11 mouse cellular contexts compared by ENCODE assay signal in genomic region chr10:20474831-20475230, GRCm38 (mm10).
DNase-seq lines count a peak whose midpoint lies in the region; ATAC-seq and TF ChIP-seq lines count a peak whose summit lies in the region.
"Had no signal": no experiment of that assay in that cellular context is flagged by ENCODE, and none has a peak within 500 bp of the region (broad histone marks: within the 10 kb centered on the region; RNA-seq: fewer than 3 reads in every experiment).

No protein-coding gene starts in this region.

- TF ChIP-seq EP300 in lung, postnatal 0 days (IDR thresholded peaks at IDR 0.05), result no peak

- no peaks in the 10 kb centered on the region for H3K27me3 ChIP-seq in forebrain, embryonic 13.5 days
- no peaks in the 10 kb centered on the region for H3K27me3 ChIP-seq in forebrain, embryonic 11.5 days (ENCODE audit: control insufficient read depth, insufficient read depth, low read length)
- no peaks in the 10 kb centered on the region for H3K27me3 ChIP-seq in hindbrain, embryonic 12.5 days
- H3K27me3 ChIP-seq in midbrain, embryonic 11.5 days (ENCODE audit: control insufficient read depth, insufficient read depth, low read length), result no peaks in the 10 kb centered on the region
- H3K27me3 ChIP-seq in intestine, embryonic 15.5 days (replicated peaks), result no peaks in the 10 kb centered on the region
- H3K27me3 ChIP-seq in lung, postnatal 0 days (replicated peaks; ENCODE audit: insufficient read depth, low read length), result no peaks in the 10 kb centered on the region
- H3K27me3 ChIP-seq: limb, embryonic 12.5 days; neural tube, embryonic 15.5 days had no signal

- no peak overlapping the region for H3K9ac ChIP-seq in forebrain, embryonic 13.5 days
- no peak overlapping the region for H3K9ac ChIP-seq in forebrain, embryonic 11.5 days (ENCODE audit: low read length)
- no peak overlapping the region for H3K9ac ChIP-seq in hindbrain, embryonic 12.5 days
- H3K9ac ChIP-seq in midbrain, embryonic 11.5 days (ENCODE audit: low read length), result no peak overlapping the region
- no peak overlapping the region for H3K9ac ChIP-seq in intestine, embryonic 15.5 days
- no peak overlapping the region for H3K9ac ChIP-seq in lung, postnatal 0 days (replicated peaks; ENCODE audit: low read depth)
- H3K9ac ChIP-seq: limb, embryonic 12.5 days; neural tube, embryonic 15.5 days had no signal

- peak overlapping the region; percentile 72 for H3K27ac ChIP-seq in forebrain, embryonic 13.5 days
- H3K27ac ChIP-seq in forebrain, embryonic 11.5 days (ENCODE audit: low read depth, low read length), result no peak overlapping the region
- H3K27ac ChIP-seq in hindbrain, embryonic 12.5 days, result peak overlapping the region; percentile 23; the same call in 1 of the 2 replicates
- no peak overlapping the region for H3K27ac ChIP-seq in midbrain, embryonic 11.5 days (ENCODE audit: low read depth, low read length)
- H3K27ac ChIP-seq in intestine, embryonic 15.5 days, result no peak overlapping the region
- H3K27ac ChIP-seq in lung, postnatal 0 days (ENCODE audit: low read length), result no peak overlapping the region
- H3K27ac ChIP-seq: limb, embryonic 12.5 days; macrophage; neural tube, embryonic 15.5 days had no signal

- H3K4me2 ChIP-seq in forebrain, embryonic 13.5 days, result 0 out of 2 replicates have a peak overlapping the region, but pooled peaks have one; percentile 3
- H3K4me2 ChIP-seq in forebrain, embryonic 11.5 days (ENCODE audit: low read depth, low read length, severe bottlenecking), result no peak overlapping the region
- no peak overlapping the region for H3K4me2 ChIP-seq in hindbrain, embryonic 12.5 days (replicated peaks)
- no peak overlapping the region; the same call in 1 of the 2 replicates for H3K4me2 ChIP-seq in midbrain, embryonic 11.5 days
- H3K4me2 ChIP-seq in intestine, embryonic 15.5 days (replicated peaks), result no peak overlapping the region
- no peak overlapping the region for H3K4me2 ChIP-seq in lung, postnatal 0 days (replicated peaks; ENCODE audit: low read depth, low read length)
- H3K4me2 ChIP-seq: limb, embryonic 12.5 days; neural tube, embryonic 15.5 days had no signal

- no peak for TF ChIP-seq CTCF in brain, embryonic 14.5 days (IDR thresholded peaks at IDR 0.05; ENCODE audit: borderline replicate concordance, extremely low read depth, insufficient read depth, insufficient read length)
- TF ChIP-seq CTCF in lung, postnatal 0 days (IDR thresholded peaks at IDR 0.05), result no peak

- H3K4me3 ChIP-seq in forebrain, embryonic 13.5 days, result no peak overlapping the region
- H3K4me3 ChIP-seq in forebrain, embryonic 11.5 days (ENCODE audit: low read depth, low read length), result no peak overlapping the region
- no peak overlapping the region for H3K4me3 ChIP-seq in hindbrain, embryonic 12.5 days
- H3K4me3 ChIP-seq in midbrain, embryonic 11.5 days (ENCODE audit: low read depth, low read length), result no peak overlapping the region
- no peak overlapping the region for H3K4me3 ChIP-seq in intestine, embryonic 15.5 days (replicated peaks)
- no peak overlapping the region for H3K4me3 ChIP-seq in lung, postnatal 0 days (ENCODE audit: low read depth, low read length)
- H3K4me3 ChIP-seq: limb, embryonic 12.5 days; neural tube, embryonic 15.5 days had no signal

- 32% methylated on average over 7 of the region's 7 CpGs for whole genome bisulfite sequencing in forebrain, embryonic 13.5 days
- whole genome bisulfite sequencing in forebrain, embryonic 11.5 days, result 43% methylated on average over 7 of the region's 7 CpGs
- WGBS in hindbrain, embryonic 12.5 days, result 30% methylated on average over 7 of the region's 7 CpGs
- 21% methylated on average over 7 of the region's 7 CpGs for WGBS in midbrain, embryonic 11.5 days
- 63% methylated on average over 7 of the region's 7 CpGs for WGBS in intestine, embryonic 15.5 days
- WGBS in lung, postnatal 0 days, result 78% methylated on average over 7 of the region's 7 CpGs

- peaks cover 14% of the 10 kb centered on the region for H3K4me1 ChIP-seq in forebrain, embryonic 13.5 days
- no peaks in the 10 kb centered on the region for H3K4me1 ChIP-seq in forebrain, embryonic 11.5 days (replicated peaks; ENCODE audit: control insufficient read depth, insufficient read depth, low read length)
- H3K4me1 ChIP-seq in hindbrain, embryonic 12.5 days, result peaks cover 12% of the 10 kb centered on the region
- H3K4me1 ChIP-seq in midbrain, embryonic 11.5 days (ENCODE audit: control insufficient read depth, insufficient read depth, low read length), result peaks cover 8% of the 10 kb centered on the region
- 0 out of 2 replicates have a peak, but pooled peaks cover 5% of the 10 kb centered on the region for H3K4me1 ChIP-seq in intestine, embryonic 15.5 days (replicated peaks)
- no peaks in the 10 kb centered on the region for H3K4me1 ChIP-seq in lung, postnatal 0 days (ENCODE audit: insufficient read depth, low read depth, low read length)
- H3K4me1 ChIP-seq: limb, embryonic 12.5 days had no signal

- H3K9me3 ChIP-seq in forebrain, embryonic 13.5 days (replicated peaks), result no peaks in the 10 kb centered on the region
- H3K9me3 ChIP-seq in forebrain, embryonic 11.5 days (ENCODE audit: control insufficient read depth, low read length), result no peaks in the 10 kb centered on the region
- H3K9me3 ChIP-seq in hindbrain, embryonic 12.5 days (replicated peaks), result no peaks in the 10 kb centered on the region
- no peaks in the 10 kb centered on the region for H3K9me3 ChIP-seq in midbrain, embryonic 11.5 days (ENCODE audit: control insufficient read depth, low read length)
- no peaks in the 10 kb centered on the region for H3K9me3 ChIP-seq in intestine, embryonic 15.5 days
- H3K9me3 ChIP-seq in lung, postnatal 0 days (ENCODE audit: low read length), result no peaks in the 10 kb centered on the region
- H3K9me3 ChIP-seq: limb, embryonic 12.5 days; neural tube, embryonic 15.5 days had no signal

- TF ChIP-seq POLR2A in brain, embryonic 14.5 days (IDR thresholded peaks at IDR 0.05; ENCODE audit: borderline replicate concordance, extremely low read depth, insufficient read depth, insufficient read length, poor library complexity, severe bottlenecking), result no peak

- no peak for DNase-seq in forebrain, embryonic 11.5 days (ENCODE audit: low spot score)
- peak; percentile 89 for DNase-seq in brain, embryonic 14.5 days (ENCODE audit: low read depth)
- peak; percentile 84 for DNase-seq in midbrain, embryonic 11.5 days (ENCODE audit: low spot score, missing footprints)
- DNase-seq in kidney, adult 11 months, result no peak
- no peak for DNase-seq in lung, postnatal 0 days (ENCODE audit: low spot score)

- peak; percentile 92 for ATAC-seq in forebrain, embryonic 13.5 days
- no peak; the same call in 1 of the 2 replicates for ATAC-seq in forebrain, embryonic 11.5 days (replicated peaks; ENCODE audit: low FRiP score)
- peak; percentile 50; the same call in 1 of the 2 replicates for ATAC-seq in hindbrain, embryonic 12.5 days (ENCODE audit: low FRiP score)
- peak; percentile 70 for ATAC-seq in midbrain, embryonic 11.5 days (ENCODE audit: low FRiP score)
- no peak for ATAC-seq in intestine, embryonic 15.5 days
- ATAC-seq in lung, postnatal 0 days, result no peak

- no peaks in the 10 kb centered on the region for H3K36me3 ChIP-seq in forebrain, embryonic 13.5 days (ENCODE audit: poor library complexity, severe bottlenecking)
- H3K36me3 ChIP-seq in forebrain, embryonic 11.5 days (ENCODE audit: control insufficient read depth, insufficient read depth, low read length), result no peaks in the 10 kb centered on the region
- H3K36me3 ChIP-seq in hindbrain, embryonic 12.5 days, result no peaks in the 10 kb centered on the region
- no peaks in the 10 kb centered on the region for H3K36me3 ChIP-seq in midbrain, embryonic 11.5 days (ENCODE audit: control insufficient read depth, insufficient read depth, low read length)
- H3K36me3 ChIP-seq in intestine, embryonic 15.5 days, result no peaks in the 10 kb centered on the region
- no peaks in the 10 kb centered on the region for H3K36me3 ChIP-seq in lung, postnatal 0 days (ENCODE audit: insufficient read depth, low read length)
- H3K36me3 ChIP-seq: limb, embryonic 12.5 days; neural tube, embryonic 15.5 days had no signal

Comparison
In these comparisons a context has a peak if more than half of its experiments do, and no peak if none do; other contexts are left out.
1. ATAC-seq: peak in forebrain, embryonic 13.5 days (single experiment), hindbrain, embryonic 12.5 days (single experiment) and midbrain, embryonic 11.5 days (single experiment); none in forebrain, embryonic 11.5 days (single experiment), intestine, embryonic 15.5 days (single experiment) and lung, postnatal 0 days (single experiment).
2. H3K27ac ChIP-seq: peak in forebrain, embryonic 13.5 days (single experiment) and hindbrain, embryonic 12.5 days (single experiment); none in forebrain, embryonic 11.5 days (single experiment), midbrain, embryonic 11.5 days (single experiment), intestine, embryonic 15.5 days (single experiment) and lung, postnatal 0 days (single experiment).
3. DNase-seq: peak in brain, embryonic 14.5 days (single experiment) and midbrain, embryonic 11.5 days (single experiment); none in forebrain, embryonic 11.5 days (single experiment), kidney, adult 11 months (single experiment) and lung, postnatal 0 days (single experiment).